Mouse (Mus musculus) brain, adult 2 months (tissue): Measurements from ENCODE around the gene Gsk3b.
"Not testable (repeated sequence)": the region's sequence is repeated elsewhere in the genome, so short reads cannot be mapped to it uniquely, and the experiment has no call there.

Experiments used
- DNase-seq: peaks from one replicate; pipeline ENCODE4 v3.0.0; 2011; ENCODE audit warnings: low read depth, low spot score

Gsk3b gene

DNA sequence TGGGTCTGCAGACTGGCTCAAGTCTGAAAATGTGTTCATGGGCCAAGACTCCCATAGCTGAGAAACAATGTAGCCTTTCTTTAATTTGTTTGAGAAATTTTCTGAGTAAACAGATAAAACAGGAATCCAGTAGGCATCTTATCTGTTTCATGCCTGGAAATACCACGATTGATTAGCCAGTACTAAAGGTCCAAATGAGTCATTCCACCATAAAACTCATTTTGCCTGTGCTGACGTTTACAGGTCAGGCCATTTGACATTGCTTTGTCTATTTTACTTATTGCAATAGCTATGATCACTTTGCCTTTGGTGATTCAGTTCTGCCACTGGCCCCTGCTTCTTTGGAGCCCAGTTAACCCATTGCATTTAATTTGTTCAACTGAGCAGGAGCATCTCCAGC, 11.8 kb downstream of the Gsk3b start:
- DNase-seq, result no peak

- DNase-seq, result no peak
Measured at GRCm38 (mm10) chr16:38105453-38105852, 16.7 kb downstream of the Gsk3b start.

DNA sequence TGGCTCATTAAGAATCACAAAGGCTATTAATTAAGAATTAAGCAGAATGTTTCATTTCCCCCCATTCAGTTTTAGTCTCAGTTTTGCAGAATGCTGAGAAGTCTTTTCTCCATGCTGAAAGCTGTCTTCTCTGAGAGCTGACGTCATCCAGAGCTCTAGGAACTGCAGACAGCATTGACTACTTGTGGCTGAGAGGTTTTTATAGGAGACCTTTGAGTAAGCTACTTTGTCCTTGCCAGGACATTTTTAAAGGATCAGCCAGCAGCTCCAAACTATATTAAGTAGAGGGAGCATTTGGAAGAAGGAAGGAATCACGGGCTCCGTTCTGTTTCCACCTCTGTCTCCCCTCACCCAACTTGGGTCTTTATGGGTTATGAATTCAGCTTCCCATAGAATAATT, 17.7 kb downstream of the Gsk3b start:
- peak; percentile 52 for DNase-seq

DNA sequence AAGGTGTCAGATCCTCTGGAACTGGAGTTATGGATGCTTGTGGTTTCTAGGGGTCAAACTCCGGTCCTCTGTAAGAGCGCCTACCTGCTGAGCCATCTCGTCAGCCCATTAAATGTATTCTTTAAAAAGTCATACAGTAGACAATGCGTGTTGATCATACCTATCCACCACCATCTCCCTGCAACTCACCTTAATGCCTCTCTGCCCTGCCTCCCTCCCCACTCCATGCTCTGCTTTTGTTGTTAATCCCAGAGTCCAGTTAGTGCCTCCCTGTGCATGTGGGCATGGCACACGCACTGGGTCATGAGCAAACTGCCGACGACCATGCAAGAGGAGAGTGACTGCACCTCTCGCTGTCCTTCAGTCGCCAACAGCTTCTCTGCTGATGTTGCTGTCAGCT, 21.2 kb downstream of the Gsk3b start:
- no peak for DNase-seq

- DNase-seq, result peak; percentile 56
Measured at GRCm38 (mm10) chr16:38110575-38110974, 21.8 kb downstream of the Gsk3b start.

GRCm38 (mm10) chr16:38114074-38114473, 25.3 kb downstream of the Gsk3b start:
- DNase-seq, result peak; percentile 62

DNA sequence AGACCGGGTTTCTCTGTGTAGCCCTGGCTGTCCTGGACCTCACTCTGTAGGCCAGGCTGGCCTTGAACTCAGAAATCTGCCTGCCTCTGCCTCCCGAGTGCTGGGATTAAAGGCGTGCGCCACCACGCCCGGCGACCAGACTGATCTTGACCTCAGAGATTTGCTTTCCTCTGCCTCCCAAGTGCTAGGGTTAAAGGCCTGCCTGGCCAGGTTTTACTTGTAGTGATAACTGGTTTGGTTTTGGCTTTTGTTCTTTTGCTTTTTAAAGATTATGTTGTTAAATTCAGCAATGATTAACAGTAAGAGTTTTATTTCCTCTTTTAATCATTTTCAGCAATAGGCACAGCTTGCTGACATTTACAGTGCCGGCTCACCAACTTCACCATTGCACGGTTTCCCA, 29.1 kb downstream of the Gsk3b start:
- DNase-seq, result not testable (repeated sequence)

GRCm38 (mm10) chr16:38118723-38119122, 29.9 kb downstream of the Gsk3b start:
- DNase-seq, result no peak

- DNase-seq, result no peak
Measured at GRCm38 (mm10) chr16:38119286-38119685, 30.5 kb downstream of the Gsk3b start.

GRCm38 (mm10) chr16:38129171-38129570, 40.4 kb downstream of the Gsk3b start:
- no peak for DNase-seq

- DNase-seq, result no peak
Measured at GRCm38 (mm10) chr16:38131041-38131440, 42.2 kb downstream of the Gsk3b start.

- peak; percentile 38 for DNase-seq
Measured at GRCm38 (mm10) chr16:38131756-38132155, 43.0 kb downstream of the Gsk3b start.

DNA sequence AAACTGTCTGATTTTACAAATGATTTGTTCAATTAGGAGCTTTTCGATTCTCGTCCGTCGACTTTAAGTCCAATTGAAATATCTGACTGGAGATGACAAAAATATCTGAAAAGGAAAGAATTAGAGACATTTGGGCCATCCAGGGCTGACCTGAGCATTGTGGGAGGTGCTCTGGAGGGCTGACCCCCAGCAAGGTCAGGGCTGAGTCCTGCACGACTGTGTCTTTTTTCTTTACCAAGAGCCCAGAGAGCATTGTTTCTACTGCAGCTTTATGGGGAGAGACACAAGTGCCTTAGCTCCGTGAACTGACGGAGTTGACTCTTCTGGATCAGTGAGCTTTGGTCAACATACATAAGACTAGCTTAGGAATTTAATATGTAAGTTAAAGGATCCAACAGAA, 43.4 kb downstream of the Gsk3b start:
- no peak for DNase-seq

DNA sequence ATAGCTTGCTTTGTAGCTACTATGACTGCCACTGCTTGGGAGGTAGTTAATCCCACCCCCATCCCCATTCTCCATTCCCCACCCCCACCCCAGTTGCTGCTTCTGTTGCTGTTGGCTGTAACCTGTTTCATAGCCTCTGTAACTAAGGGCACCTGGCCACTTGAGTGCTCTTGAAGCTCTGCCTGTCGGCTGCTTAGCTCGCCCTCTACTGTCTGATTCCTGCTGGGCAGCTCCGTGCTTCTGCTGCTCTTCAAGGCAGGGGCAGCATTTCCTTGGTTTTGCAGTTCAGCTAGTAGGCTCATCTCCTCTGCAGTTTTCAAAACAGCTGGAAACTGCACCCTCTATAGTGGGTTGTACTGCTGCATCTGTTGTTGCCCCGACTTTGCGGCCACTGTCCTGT, 48.5 kb downstream of the Gsk3b start:
- peak; percentile 82 for DNase-seq

GRCm38 (mm10) chr16:38144898-38145297, 56.1 kb downstream of the Gsk3b start:
- DNase-seq, result no peak

DNA sequence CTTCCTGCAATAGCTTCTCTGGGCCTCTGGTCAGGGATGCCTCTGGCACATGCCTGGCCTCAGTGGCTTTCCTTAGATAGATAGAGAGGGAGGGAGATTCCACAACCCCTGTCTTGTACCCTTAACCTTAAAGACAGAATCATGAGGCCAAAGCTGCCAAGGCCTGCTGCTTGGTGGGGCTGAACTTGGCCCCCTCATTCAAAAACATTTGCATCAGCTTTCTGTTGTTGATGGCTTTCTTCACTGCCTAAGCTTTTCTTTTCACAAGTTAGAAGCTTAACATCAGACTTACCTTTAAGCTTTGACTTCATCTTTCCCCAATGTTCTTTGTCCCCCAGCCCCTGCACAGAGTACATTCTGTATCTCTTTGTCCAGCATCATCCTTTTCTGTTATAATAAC, 61.8 kb downstream of the Gsk3b start:
- DNase-seq, result no peak

DNA sequence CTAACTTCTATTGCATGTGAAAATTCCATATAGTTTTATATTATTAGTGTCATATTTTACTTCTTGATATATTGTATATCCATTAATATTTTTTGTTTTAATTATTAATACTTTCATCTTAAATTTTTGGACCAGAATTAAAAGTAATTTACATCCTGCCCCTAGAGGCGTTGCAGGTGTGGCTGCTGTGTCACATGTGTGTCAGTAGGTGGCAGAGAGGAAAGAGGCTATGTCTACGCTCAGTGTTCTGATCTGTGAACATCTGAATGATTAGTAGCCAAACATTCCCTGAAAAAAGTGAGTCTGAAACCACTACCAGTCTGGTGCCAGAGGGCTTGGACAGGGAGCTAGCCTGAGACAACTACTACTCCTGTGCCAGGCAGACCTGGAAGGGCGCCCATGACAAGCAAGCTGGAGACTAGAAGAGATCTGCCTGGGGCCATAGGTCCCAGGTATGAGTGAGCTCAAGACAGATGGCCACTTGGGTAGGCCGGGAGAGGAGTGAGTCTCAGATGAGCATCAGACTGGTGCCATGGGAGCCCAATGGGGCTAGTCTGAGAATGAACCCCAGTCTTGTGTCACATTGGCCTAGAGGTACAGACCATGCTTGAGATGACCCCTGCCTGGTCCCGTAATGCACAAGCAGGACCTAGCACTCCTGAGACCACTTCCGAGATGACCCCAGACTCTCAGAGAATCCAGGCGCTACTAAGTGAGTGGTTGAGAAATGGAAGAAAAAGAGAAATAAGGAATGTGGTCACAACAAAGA, 69.2 kb downstream of the Gsk3b start:
- DNase-seq, result peak; percentile 77

- DNase-seq, result peak; percentile 26
Measured at GRCm38 (mm10) chr16:38162019-38162418, 73.2 kb downstream of the Gsk3b start.

GRCm38 (mm10) chr16:38164811-38165591, 76.2 kb downstream of the Gsk3b start:
- DNase-seq, result no peak

GRCm38 (mm10) chr16:38168971-38169370, 80.2 kb downstream of the Gsk3b start:
- no peak for DNase-seq

GRCm38 (mm10) chr16:38179150-38179549, 90.3 kb downstream of the Gsk3b start:
- DNase-seq, result no peak

DNA sequence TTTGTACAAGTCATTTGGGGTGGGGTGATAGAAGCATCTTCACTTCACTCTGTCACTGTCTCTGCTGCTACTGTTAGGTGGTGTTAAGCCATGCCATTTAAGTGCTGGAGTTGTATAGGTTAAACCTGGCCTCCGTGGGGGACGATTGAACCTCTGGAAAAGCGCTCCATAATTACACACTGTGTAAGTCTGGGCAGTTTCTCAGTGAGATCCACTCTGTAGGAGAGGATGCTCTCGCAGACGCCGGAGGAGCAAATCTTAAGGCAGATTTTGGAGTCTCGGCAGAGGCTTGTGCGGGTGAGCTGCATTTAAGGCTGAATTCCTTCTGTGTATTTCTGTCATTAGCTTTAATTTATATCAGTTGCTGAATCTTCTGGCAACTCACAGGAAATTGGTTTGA, 92.6 kb downstream of the Gsk3b start:
- DNase-seq, result no peak

DNA sequence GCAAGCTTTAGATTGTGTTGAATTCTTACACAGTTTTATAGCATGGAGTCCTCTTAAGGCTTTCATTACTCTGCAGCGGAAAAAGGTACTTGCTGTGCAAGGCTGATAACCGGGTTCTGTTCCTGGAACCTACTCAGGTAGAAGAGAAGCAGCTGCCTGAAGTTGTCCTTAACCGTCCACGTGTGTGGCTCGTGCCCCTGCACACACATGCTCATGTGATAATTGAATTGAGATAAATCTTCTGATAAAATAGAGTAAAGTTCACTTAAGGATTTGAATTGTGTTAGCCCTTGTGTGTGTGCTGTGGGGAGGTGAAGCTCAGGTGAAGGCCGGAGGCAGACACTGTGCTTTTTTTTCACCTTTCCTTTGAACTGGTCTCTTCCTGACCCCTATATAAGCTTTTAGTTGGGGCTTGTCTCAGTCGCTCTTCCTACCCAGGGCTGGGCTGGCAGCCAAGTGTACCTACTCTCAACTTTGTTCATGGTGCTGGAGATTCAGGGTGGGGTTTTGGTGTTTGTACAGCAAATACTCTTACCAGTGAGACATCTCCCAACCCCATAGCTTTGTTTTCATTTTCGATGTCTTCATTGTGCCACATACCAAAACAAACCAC, 96.0 kb downstream of the Gsk3b start:
- DNase-seq, result no peak
